Mouse (Mus musculus): ENCODE results near the gene Uaca. TPM values are rescaled to one million over a fixed set of nuclear protein-coding genes. Genes with fewer than 3 reads are reported as not detected.

The Uaca gene
- polyA plus RNA-seq, 2 experiments = 13.2 to 23.5 TPM

DNA sequence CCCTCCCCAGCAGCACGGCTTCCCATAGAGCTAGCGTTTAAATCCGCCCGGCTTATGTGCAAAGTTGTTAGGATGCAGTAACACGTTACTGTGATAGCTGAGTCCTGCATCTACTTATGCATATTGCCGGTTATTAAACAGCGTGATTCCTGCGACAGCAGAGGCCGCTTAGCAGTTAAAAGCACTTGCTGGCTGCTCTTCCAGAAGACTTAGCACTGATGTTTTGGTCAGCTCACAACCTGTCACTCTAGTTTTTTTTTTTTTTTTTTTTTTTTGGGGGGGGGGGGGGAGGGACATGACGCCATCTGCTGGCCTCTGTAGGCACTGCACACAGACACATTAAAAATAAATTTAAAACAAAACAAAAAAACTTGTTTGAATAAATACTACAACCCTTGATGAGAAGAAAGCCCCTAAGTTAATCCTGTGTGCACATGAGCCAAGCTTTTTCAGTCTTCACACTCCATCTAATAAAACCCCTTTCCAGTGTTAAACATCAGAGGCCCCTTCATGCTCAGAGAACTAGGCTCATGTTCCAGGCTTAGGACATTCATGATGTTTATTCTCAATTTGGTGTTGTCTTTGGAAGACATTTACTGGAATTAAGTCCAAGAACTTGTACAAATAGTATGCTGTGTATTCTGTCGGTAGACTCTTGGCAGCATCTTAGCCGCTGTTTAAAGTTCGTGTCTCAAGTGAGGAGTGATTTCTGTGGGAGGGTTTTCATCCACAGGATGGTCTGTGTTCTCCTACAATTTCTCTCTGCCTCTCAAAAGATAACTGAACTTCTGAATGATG, 79.1 kb downstream of the Uaca start:
- no peak overlapping the region for H3K4me3 ChIP-seq (replicated peaks; ENCODE audit: low read length)
- H3K4me1 ChIP-seq (ENCODE audit: control insufficient read depth, insufficient read depth, low read length) = no peaks in the 10 kb centered on the region
- ATAC-seq (ENCODE audit: low FRiP score, low read depth) (no peak), DNase-seq (ENCODE audit: low spot score) (no peak)
- H3K36me3 ChIP-seq (ENCODE audit: control insufficient read depth, insufficient read depth, low read length) = peaks cover 50% of the 10 kb centered on the region
- WGBS = 74% methylated on average over 13 of the region's 13 CpGs
- H3K9me3 ChIP-seq (ENCODE audit: control insufficient read depth, low read length) = no peaks in the 10 kb centered on the region
- H3K27me3 ChIP-seq (ENCODE audit: control insufficient read depth, insufficient read depth, low read length) = no peaks in the 10 kb centered on the region
- H3K4me2 ChIP-seq (replicated peaks; ENCODE audit: low read depth, low read length, severe bottlenecking) = no peak overlapping the region
- no peak overlapping the region for H3K9ac ChIP-seq (ENCODE audit: low read depth, low read length, severe bottlenecking)
- no peak overlapping the region for H3K27ac ChIP-seq (replicated peaks; ENCODE audit: low read depth, low read length)
- TF ChIP-seq POLR2A (IDR thresholded peaks at IDR 0.05; ENCODE audit: borderline replicate concordance, extremely low read depth, insufficient read depth, insufficient read length) = no peak

DNA sequence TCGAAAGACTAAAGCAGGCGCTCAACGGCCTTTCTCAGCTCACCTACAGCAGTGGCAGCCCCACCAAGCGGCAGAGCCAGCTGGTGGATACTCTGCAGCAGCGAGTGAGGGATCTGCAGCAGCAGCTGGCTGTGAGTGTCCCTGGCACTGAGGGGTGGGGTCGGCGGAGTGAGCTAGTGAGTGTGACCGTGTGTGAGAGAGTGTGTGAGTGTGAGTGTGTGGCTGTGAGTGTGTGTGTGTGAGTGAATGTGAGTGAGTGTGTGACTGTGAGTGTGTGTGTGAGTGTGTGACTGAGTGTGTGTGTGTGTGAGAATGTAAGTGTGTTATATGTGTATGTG, 79.7 kb downstream of the Uaca start:
- Histone ChIP-seq H3K4me2 (replicated peaks; ENCODE audit: low read depth, low read length, severe bottlenecking) (no peak overlapping the region), H3K9me3 (ENCODE audit: control insufficient read depth, low read length) (no peaks in the 10 kb centered on the region), H3K27ac (replicated peaks; ENCODE audit: low read depth, low read length) (no peak overlapping the region), H3K36me3 (ENCODE audit: control insufficient read depth, insufficient read depth, low read length) (peaks cover 51% of the 10 kb centered on the region), H3K4me3 (replicated peaks; ENCODE audit: low read length) (no peak overlapping the region), H3K9ac (ENCODE audit: low read depth, low read length, severe bottlenecking) (no peak overlapping the region), H3K27me3 (ENCODE audit: control insufficient read depth, insufficient read depth, low read length) (no peaks in the 10 kb centered on the region), H3K4me1 (ENCODE audit: control insufficient read depth, insufficient read depth, low read length) (no peaks in the 10 kb centered on the region)
- ATAC-seq (ENCODE audit: low FRiP score, low read depth) (no peak), DNase-seq (ENCODE audit: low spot score) (no peak)
- no peak for TF ChIP-seq POLR2A (IDR thresholded peaks at IDR 0.05; ENCODE audit: borderline replicate concordance, extremely low read depth, insufficient read depth, insufficient read length)
- WGBS = 85% methylated on average over 8 of the region's 8 CpGs

DNA sequence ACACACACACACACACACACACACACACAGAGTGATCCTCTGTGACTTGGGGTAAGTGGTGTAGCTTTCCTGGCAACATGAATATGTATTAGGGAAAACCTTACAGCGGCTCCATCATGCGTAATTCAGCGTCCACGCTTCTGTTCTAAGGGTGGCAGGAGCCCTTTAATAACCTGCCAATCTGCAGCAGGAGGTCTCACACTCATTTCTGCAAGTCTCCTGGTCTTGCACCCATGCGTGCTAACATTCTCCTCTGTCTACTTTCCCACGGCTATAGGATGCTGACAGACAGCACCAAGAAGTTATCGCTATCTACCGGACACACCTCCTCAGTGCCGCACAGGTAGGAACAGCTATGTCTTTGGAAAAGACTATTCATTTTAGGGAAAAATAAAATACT, 81.7 kb downstream of the Uaca start:
- Histone ChIP-seq H3K4me1 (ENCODE audit: control insufficient read depth, insufficient read depth, low read length) (no peaks in the 10 kb centered on the region), H3K4me2 (replicated peaks; ENCODE audit: low read depth, low read length, severe bottlenecking) (no peak overlapping the region), H3K36me3 (ENCODE audit: control insufficient read depth, insufficient read depth, low read length) (peaks cover 50% of the 10 kb centered on the region), H3K4me3 (replicated peaks; ENCODE audit: low read length) (no peak overlapping the region), H3K27me3 (ENCODE audit: control insufficient read depth, insufficient read depth, low read length) (no peaks in the 10 kb centered on the region), H3K27ac (replicated peaks; ENCODE audit: low read depth, low read length) (no peak overlapping the region), H3K9me3 (ENCODE audit: control insufficient read depth, low read length) (no peaks in the 10 kb centered on the region), H3K9ac (ENCODE audit: low read depth, low read length, severe bottlenecking) (no peak overlapping the region)
- DNase-seq (ENCODE audit: low spot score) (no peak), ATAC-seq (ENCODE audit: low FRiP score, low read depth) (no peak)
- 91% methylated on average over 9 of the region's 9 CpGs for WGBS
- TF ChIP-seq POLR2A (IDR thresholded peaks at IDR 0.05; ENCODE audit: borderline replicate concordance, extremely low read depth, insufficient read depth, insufficient read length) = no peak

DNA sequence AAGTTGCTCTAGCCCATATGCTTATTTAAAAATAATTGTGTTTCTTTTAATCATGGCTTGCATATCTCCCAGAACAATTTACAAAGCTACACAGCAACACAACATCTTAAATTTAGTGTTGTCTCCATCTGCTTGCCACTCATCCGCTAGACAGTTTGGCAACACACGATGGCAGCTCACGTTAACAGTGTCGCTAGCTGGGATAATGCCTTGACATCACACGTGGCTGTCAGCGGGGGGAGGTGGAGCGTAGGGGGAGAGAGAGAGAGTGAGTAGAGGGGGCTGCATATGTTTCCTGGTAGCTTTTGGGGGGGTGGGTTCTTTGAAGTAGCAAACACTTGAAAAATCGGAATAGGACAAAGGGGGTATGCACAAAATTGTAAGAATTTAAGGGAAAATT, 82.2 kb downstream of the Uaca start:
- no peak for DNase-seq (ENCODE audit: low spot score)

DNA sequence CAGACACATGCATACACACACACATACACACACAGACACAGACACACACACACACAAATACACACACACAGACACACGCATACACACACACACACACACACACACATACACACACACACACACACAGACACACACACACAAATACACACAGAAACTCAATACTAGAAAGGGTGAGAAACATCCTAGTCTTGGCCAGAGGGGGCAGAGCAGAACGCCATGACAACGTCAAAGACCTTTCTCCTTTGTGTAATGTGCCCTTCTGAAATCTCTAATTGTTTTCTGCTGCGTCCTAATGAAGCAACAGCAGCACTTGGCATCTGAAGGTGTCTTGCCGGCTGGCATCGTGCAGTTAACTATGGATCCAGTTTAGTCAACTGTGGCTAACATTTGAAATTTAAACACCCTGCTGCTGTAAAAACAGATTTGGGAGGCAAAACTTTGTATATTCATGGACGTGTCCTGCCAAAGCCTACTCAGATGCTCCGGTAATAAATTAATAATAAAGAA, 83.8 kb downstream of the Uaca start:
- no peak overlapping the region for H3K4me2 ChIP-seq (replicated peaks; ENCODE audit: low read depth, low read length, severe bottlenecking)
- no peak for TF ChIP-seq POLR2A (IDR thresholded peaks at IDR 0.05; ENCODE audit: borderline replicate concordance, extremely low read depth, insufficient read depth, insufficient read length)
- H3K9me3 ChIP-seq (ENCODE audit: control insufficient read depth, low read length) = peaks cover 6% of the 10 kb centered on the region; the same call in 1 of the 2 replicates
- no peak overlapping the region for H3K4me3 ChIP-seq (replicated peaks; ENCODE audit: low read length)
- DNase-seq (ENCODE audit: low spot score) = no peak
- H3K36me3 ChIP-seq (ENCODE audit: control insufficient read depth, insufficient read depth, low read length) = peaks cover 41% of the 10 kb centered on the region
- ATAC-seq (ENCODE audit: low FRiP score, low read depth) = no peak
- H3K27ac ChIP-seq (replicated peaks; ENCODE audit: low read depth, low read length) = no peak overlapping the region
- H3K27me3 ChIP-seq (ENCODE audit: control insufficient read depth, insufficient read depth, low read length) = no peaks in the 10 kb centered on the region
- no peaks in the 10 kb centered on the region for H3K4me1 ChIP-seq (ENCODE audit: control insufficient read depth, insufficient read depth, low read length)
- WGBS = 81% methylated on average over 8 of the region's 8 CpGs
- H3K9ac ChIP-seq (ENCODE audit: low read depth, low read length, severe bottlenecking) = no peak overlapping the region

More for the DNA sequence above, 82.2 kb downstream of the Uaca start:
- no peak for TF ChIP-seq POLR2A (IDR thresholded peaks at IDR 0.05; ENCODE audit: borderline replicate concordance, extremely low read depth, insufficient read depth, insufficient read length)
- Histone ChIP-seq H3K9ac (ENCODE audit: low read depth, low read length, severe bottlenecking) (no peak overlapping the region), H3K9me3 (ENCODE audit: control insufficient read depth, low read length) (no peaks in the 10 kb centered on the region), H3K27ac (replicated peaks; ENCODE audit: low read depth, low read length) (no peak overlapping the region), H3K27me3 (ENCODE audit: control insufficient read depth, insufficient read depth, low read length) (no peaks in the 10 kb centered on the region), H3K36me3 (ENCODE audit: control insufficient read depth, insufficient read depth, low read length) (peaks cover 46% of the 10 kb centered on the region), H3K4me1 (ENCODE audit: control insufficient read depth, insufficient read depth, low read length) (no peaks in the 10 kb centered on the region), H3K4me2 (replicated peaks; ENCODE audit: low read depth, low read length, severe bottlenecking) (no peak overlapping the region), H3K4me3 (replicated peaks; ENCODE audit: low read length) (no peak overlapping the region)
- 74% methylated on average over 8 of the region's 8 CpGs for WGBS
- ATAC-seq (ENCODE audit: low FRiP score, low read depth) = no peak

Data from limb, embryonic 14.5 days (tissue).